ENCODE assay signal across 8 mouse cellular contexts in the genomic region with DNA sequence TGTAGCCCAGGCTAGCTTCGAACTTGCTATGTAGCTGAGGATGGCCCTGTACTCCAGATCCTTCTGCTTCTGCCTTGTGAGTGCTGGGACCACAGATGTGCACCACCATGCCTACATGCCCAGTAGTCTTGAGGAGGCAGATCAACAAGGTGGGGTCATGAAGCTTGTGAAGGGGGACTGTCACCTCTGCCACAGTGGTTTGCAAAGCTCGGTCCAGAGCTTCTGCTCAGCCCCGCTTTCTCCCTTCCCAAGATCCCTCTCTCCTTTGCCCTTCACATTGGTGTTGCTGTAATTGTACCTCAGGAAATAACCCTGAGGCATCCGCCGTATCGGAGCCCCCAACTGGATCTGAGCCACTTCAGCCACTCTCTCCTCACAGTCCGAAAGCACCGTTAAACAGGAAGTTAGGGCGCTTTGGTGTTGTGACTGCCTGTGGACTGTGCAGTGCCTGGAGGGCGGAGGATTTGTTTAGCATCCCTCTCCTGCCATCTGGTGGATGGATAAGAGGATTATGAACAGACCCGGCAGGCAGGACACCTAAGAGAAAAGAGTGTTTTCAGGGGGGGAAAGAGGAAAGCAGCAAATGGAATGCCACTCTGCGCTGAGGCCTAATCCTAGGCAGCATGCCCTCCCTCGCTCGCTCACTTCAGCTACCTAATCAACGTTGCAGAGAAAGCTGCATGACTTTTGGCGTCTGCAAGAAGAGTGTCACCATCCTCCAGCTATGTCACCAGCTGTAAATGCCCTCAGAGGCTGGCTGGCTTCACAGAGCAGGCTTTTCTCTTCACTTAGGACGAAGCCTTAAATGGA. TPM values are rescaled to one million over a fixed set of nuclear protein-coding genes. Genes with fewer than 3 reads are reported as not detected.
DNase-seq lines count a peak whose midpoint lies in the region; ATAC-seq lines count a peak whose summit lies in the region.

No protein-coding gene starts in this region.

- no peak overlapping the region for H3K4me3 ChIP-seq in hindbrain, embryonic 14.5 days (replicated peaks; ENCODE audit: low read length)

- no peaks in the 10 kb centered on the region for H3K36me3 ChIP-seq in hindbrain, embryonic 14.5 days (replicated peaks; ENCODE audit: control insufficient read depth, insufficient read depth)

- H3K9me3 ChIP-seq in hindbrain, embryonic 14.5 days (ENCODE audit: control insufficient read depth, low read length): no peaks in the 10 kb centered on the region

- no peaks in the 10 kb centered on the region for H3K4me1 ChIP-seq in hindbrain, embryonic 14.5 days (replicated peaks; ENCODE audit: control insufficient read depth, insufficient read depth, low read length)

- H3K4me2 ChIP-seq in hindbrain, embryonic 14.5 days (replicated peaks): peak overlapping the region; percentile 45

- ATAC-seq in hindbrain, embryonic 14.5 days (ENCODE audit: low FRiP score): peak; percentile 88

- H3K27ac ChIP-seq in hindbrain, embryonic 14.5 days: no peak overlapping the region

- H3K27me3 ChIP-seq in hindbrain, embryonic 14.5 days (ENCODE audit: control insufficient read depth, insufficient read depth, low read length): no peaks in the 10 kb centered on the region

- 21% methylated on average over 17 of the region's 17 CpGs for WGBS in hindbrain, embryonic 14.5 days

- peak overlapping the region; percentile 22; the same call in 1 of the 2 replicates for H3K9ac ChIP-seq in hindbrain, embryonic 14.5 days

- DNase-seq in T-cell, adult 2 months (ENCODE audit: low spot score): peak; percentile 42
- DNase-seq in cerebellum, postnatal 14 days: peak; percentile 78 to 83
- DNase-seq in frontal cortex, postnatal 25 days (ENCODE audit: low spot score in 2 of 2): peak; percentile 33 to 50
- DNase-seq in hindbrain, embryonic 14.5 days (ENCODE audit: low spot score): peak; percentile 86
- DNase-seq in layer of hippocampus, postnatal 36 days: peak; percentile 42 to 60
- DNase-seq in lung, postnatal 25 days (ENCODE audit: low spot score): peak; percentile 82
- peak; percentile 92 for DNase-seq in retina, embryonic 14.5 days (ENCODE audit: low spot score)
- DNase-seq in urinary bladder, postnatal 4 days (ENCODE audit: low spot score in 2 of 2): peak; percentile 53 to 66

RNA-seq across cellular contexts. Expression of gene Mmgt2, which starts 27.2 kb away (rescaled TPM):
- 21.0 and 33.4 TPM in 2 replicates for polyA plus RNA-seq in hindbrain, embryonic 14.5 days (2014; fragmentation: Nextera tagmentation; extraction: Ambion mirVana)
- total RNA-seq in layer of hippocampus, postnatal 36 days (2021): 10 to 100 TPM; 16.5 to 17.1 TPM

RNA-seq across cellular contexts. Expression of gene Lrrc75a, which starts 27.4 kb away (rescaled TPM):
- polyA plus RNA-seq in hindbrain, embryonic 14.5 days (2014; fragmentation: Nextera tagmentation; extraction: Ambion mirVana): 10.5 and 12.6 TPM in 2 replicates
- 1 to 10 TPM; 7.7 to 8.1 TPM for total RNA-seq in layer of hippocampus, postnatal 36 days (2021)

RNA-seq across cellular contexts. Expression of gene Zfp287, which starts 56.0 kb away (rescaled TPM):
- polyA plus RNA-seq in hindbrain, embryonic 14.5 days (2014; fragmentation: Nextera tagmentation; extraction: Ambion mirVana): 18.5 and 19.4 TPM in 2 replicates
- 10 to 100 TPM; 14.6 to 18.6 TPM for total RNA-seq in layer of hippocampus, postnatal 36 days (2021)

Comparison
In these comparisons a context has a peak if more than half of its experiments do, and no peak if none do; other contexts are left out.
1. DNase-seq: peak in every context shown above with its lines; median percentile 92 in retina, embryonic 14.5 days; 86 in hindbrain, embryonic 14.5 days; 82 in lung, postnatal 25 days; 80 in cerebellum, postnatal 14 days; 60 in urinary bladder, postnatal 4 days; 51 in layer of hippocampus, postnatal 36 days; 42 in T-cell, adult 2 months; 42 in frontal cortex, postnatal 25 days.